ENCODE assay signal across 8 mouse cellular contexts in genomic region chr2:18672133-18672765, GRCm38 (mm10). TPM values are rescaled to one million over a fixed set of nuclear protein-coding genes. Genes with fewer than 3 reads are reported as not detected.
A peak's percentile ranks its signal among the peaks of the same experiment; 100 is the strongest.
DNase-seq lines count a peak whose midpoint lies in the region; ATAC-seq and TF ChIP-seq lines count a peak whose summit lies in the region.

Commd3 (plus strand) TSS chr2:18672384.

- peak within 1 kb of the TSS; percentile 88 for H3K4me3 ChIP-seq in bone marrow, adult 2 months (replicated peaks; ENCODE audit: control insufficient read depth, low read depth, low read length)
- peak within 1 kb of the TSS; percentile 91 for H3K4me3 ChIP-seq in heart, embryonic 10.5 days
- peak within 1 kb of the TSS; percentile 84 for H3K4me3 ChIP-seq in kidney, embryonic 15.5 days (replicated peaks)
- peak within 1 kb of the TSS; percentile 89 for H3K4me3 ChIP-seq in liver, adult 2 months (ENCODE audit: insufficient read depth, low read depth, low read length)

- H3K79me2 ChIP-seq in liver, adult 2 months (ENCODE audit: control insufficient read depth, insufficient read depth, low read length) = no peaks in the 10 kb centered on the region

- peak within 1 kb of the TSS; percentile 93 for H3K27ac ChIP-seq in bone marrow, adult 2 months (ENCODE audit: control insufficient read depth, insufficient read depth, low read depth, low read length, poor library complexity)
- H3K27ac ChIP-seq in heart, embryonic 10.5 days = peak within 1 kb of the TSS; percentile 98
- H3K27ac ChIP-seq in kidney, embryonic 15.5 days = peak within 1 kb of the TSS; percentile 99
- H3K27ac ChIP-seq in liver, adult 2 months (replicated peaks; ENCODE audit: insufficient read depth, low read depth, low read length) = peak within 1 kb of the TSS; percentile 96

- WGBS in bone marrow, adult 2 months = under 1% methylated on average over 91 of the region's 91 CpGs
- WGBS in heart, embryonic 10.5 days = under 1% methylated on average over 90 of the region's 91 CpGs
- WGBS in kidney, embryonic 15.5 days = under 1% methylated on average over 87 of the region's 91 CpGs
- under 1% methylated on average over 90 of the region's 91 CpGs for WGBS in liver, adult 2 months

- H3K4me1 ChIP-seq in bone marrow, adult 2 months (ENCODE audit: control insufficient read depth, insufficient read depth, low read length) = no peaks in the 10 kb centered on the region; the same call in 1 of the 2 replicates
- peaks cover 6% of the 10 kb centered on the region; the same call in 1 of the 2 replicates for H3K4me1 ChIP-seq in heart, embryonic 10.5 days
- peaks cover 17% of the 10 kb centered on the region for H3K4me1 ChIP-seq in kidney, embryonic 15.5 days
- peaks cover 7% of the 10 kb centered on the region; the same call in 1 of the 2 replicates for H3K4me1 ChIP-seq in liver, adult 2 months (ENCODE audit: control insufficient read depth, insufficient read depth, low read length)

- DNase-seq in 416B (ENCODE audit: low read depth) = peak; percentile 84
- DNase-seq in heart, embryonic 10.5 days (ENCODE audit: low spot score) = peak; percentile 94
- peak; percentile 74 for DNase-seq in liver, adult 2 months (ENCODE audit: extremely low read depth, low read depth, low spot score)
- DNase-seq in spleen, postnatal 36 days (ENCODE audit: low spot score in 2 of 2) = peak; percentile 85 to 90

- peaks cover 45% of the 10 kb centered on the region for H3K27me3 ChIP-seq in heart, embryonic 10.5 days (ENCODE audit: insufficient read depth, poor library complexity, severe bottlenecking)
- H3K27me3 ChIP-seq in kidney, embryonic 15.5 days = 0 out of 2 replicates have a peak, but pooled peaks cover 5% of the 10 kb centered on the region
- no peaks in the 10 kb centered on the region; the same call in 1 of the 2 replicates for H3K27me3 ChIP-seq in liver, adult 2 months (ENCODE audit: control insufficient read depth, insufficient read depth, low read length)

- no peaks in the 10 kb centered on the region for H3K9me3 ChIP-seq in heart, embryonic 10.5 days
- H3K9me3 ChIP-seq in kidney, embryonic 15.5 days (replicated peaks) = no peaks in the 10 kb centered on the region

- peak; percentile 95 for ATAC-seq in erythroblast, adult 5-6 weeks (replicated peaks; ENCODE audit: low FRiP score, poor library complexity, severe bottlenecking)
- ATAC-seq in kidney, embryonic 15.5 days (replicated peaks; ENCODE audit: low FRiP score) = peak; percentile 90
- ATAC-seq in monocyte, adult 5-6 weeks (replicated peaks; ENCODE audit: insufficient number of reproducible peaks, low FRiP score, low TSS enrichment, poor library complexity, severe bottlenecking) = peak; percentile 79

- TF ChIP-seq POLR2A in bone marrow, adult 2 months (IDR thresholded peaks at IDR 0.05; ENCODE audit: borderline replicate concordance, control insufficient read depth, low read depth, low read length) = peak; percentile 84; the same call in 1 of the 2 replicates
- TF ChIP-seq POLR2A in liver, adult 2 months (IDR thresholded peaks at IDR 0.05; ENCODE audit: extremely low read depth, insufficient read depth, low read length) = peak; percentile 72; the same call in 1 of the 2 replicates

- no peak for TF ChIP-seq CTCF in bone marrow, adult 2 months (IDR thresholded peaks at IDR 0.05; ENCODE audit: control insufficient read depth, insufficient read depth, low read length)
- TF ChIP-seq CTCF in liver, adult 2 months (IDR thresholded peaks at IDR 0.05; ENCODE audit: low read depth, low read length) = no peak

- H3K9ac ChIP-seq in kidney, embryonic 15.5 days = peak within 1 kb of the TSS; percentile 98
- H3K9ac ChIP-seq in liver, adult 2 months (ENCODE audit: low read depth, low read length) = peak within 1 kb of the TSS; percentile 96

- H3K4me2 ChIP-seq in kidney, embryonic 15.5 days = peak within 1 kb of the TSS; percentile 86

- no peaks in the 10 kb centered on the region for H3K36me3 ChIP-seq in heart, embryonic 10.5 days
- H3K36me3 ChIP-seq in kidney, embryonic 15.5 days = no peaks in the 10 kb centered on the region
- H3K36me3 ChIP-seq in liver, adult 2 months (ENCODE audit: control insufficient read depth, insufficient read depth, low read length) = no peaks in the 10 kb centered on the region

RNA-seq across cellular contexts. Expression of gene Commd3, which starts in this region (rescaled TPM):
- 54.6 and 87.4 TPM in 2 replicates for polyA plus RNA-seq in bone marrow, adult 2 months (2011; ENCODE audit: insufficient read depth, insufficient read length, low replicate concordance, missing spikeins)
- 32.6 and 37.3 TPM in 2 replicates for total RNA-seq in erythroblast, adult 5-6 weeks (2015; ENCODE audit: low replicate concordance)
- 34.3 and 51.4 TPM in 2 replicates for total RNA-seq in erythroblast, adult 5-6 weeks (2017; ENCODE audit: low replicate concordance)
- 106 and 113 TPM in 2 replicates for polyA plus RNA-seq in heart, embryonic 10.5 days (2016; fragmentation: Nextera tagmentation; extraction: Ambion mirVana)
- 205 and 229 TPM in 2 replicates for polyA plus RNA-seq in kidney, embryonic 15.5 days (2015; fragmentation: Nextera tagmentation; extraction: Ambion mirVana)
- 113 and 127 TPM in 2 replicates for total RNA-seq in liver, adult 2 months (2014; rRNA removed)
- 80.1 and 86.5 TPM in 2 replicates for polyA plus RNA-seq in liver, adult 2 months (2012; rRNA removed)
- 140 to 146 TPM (median 144 TPM) in 3 replicates for total RNA-seq in monocyte, adult 5-6 weeks (2017)

Comparison
In these comparisons a context has a peak if more than half of its experiments do, and no peak if none do; other contexts are left out.
1. Peak in every context shown above with its lines: DNase-seq, ATAC-seq, H3K4me3 ChIP-seq and H3K27ac ChIP-seq.